Mouse (Mus musculus) cerebellum, adult 2 months (tissue): ENCODE measurements around the gene Pxdc1. TPM values are rescaled to one million over a fixed set of nuclear protein-coding genes. Genes with fewer than 3 reads are reported as not detected.

ENCODE experiments used
- DNase-seq, 2 experiments: peaks; one replicate each; pipeline ENCODE4 v3.0.0; 2021
- H3K27ac ChIP-seq: fragments of 200-500 bp; 2 replicates; pipeline ENCODE4 v1.5.1; 2012; ENCODE audit warnings: low read length, control low read depth, inconsistent platforms; ENCODE audit not compliant: insufficient read depth
- H3K27me3 ChIP-seq: fragments of 200-500 bp; 2 replicates; pipeline ENCODE4 v1.6.1; 2012; ENCODE audit warnings: inconsistent platforms, mild to moderate bottlenecking, low read length, moderate library complexity; ENCODE audit not compliant: control insufficient read depth, insufficient read depth
- H3K4me1 ChIP-seq: fragments of 200-500 bp; 2 replicates; pipeline ENCODE4 v1.6.1; 2011; ENCODE audit warnings: low read length; ENCODE audit not compliant: control insufficient read depth, insufficient read depth
- H3K4me3 ChIP-seq: fragments of 200-500 bp; replicated peaks from 2 replicates; pipeline ENCODE3; 2011; ENCODE audit warnings: mild to moderate bottlenecking, low read depth, low read length, control low read depth; ENCODE audit not compliant: insufficient read depth
- CTCF ChIP-seq: fragments of 200-500 bp; IDR thresholded peaks from 2 replicates; pipeline ENCODE4 v1.5.1; 2011; ENCODE audit warnings: low read depth, mild to moderate bottlenecking, control low read depth, low read length, moderate library complexity, borderline replicate concordance; ENCODE audit not compliant: insufficient read depth
- POLR2A ChIP-seq: fragments of 200-500 bp; IDR thresholded peaks from 2 replicates; pipeline ENCODE4 v1.6.1; 2011; ENCODE audit warnings: low read length, control low read depth, borderline replicate concordance; ENCODE audit not compliant: insufficient read depth
- whole genome bisulfite sequencing: fragments of 180-500 bp; shearing (Covaris S2); methylation state at CpG from one replicate; pipeline ENCODE4 v1.1.7; 2018; 5-methylcytosine and 5-hydroxymethylcytosine counted together
- polyA plus RNA-seq: library from polyadenylated mRNA; depleted of rRNA; stranded (reverse); fragments of >200 nt; gene quantifications from 2 replicates; pipeline ENCODE4 v1.2.3, GENCODE M21; 2012; rRNA removed

Gene Pxdc1
- 5.1 and 5.7 TPM in 2 replicates for polyA plus RNA-seq

DNA sequence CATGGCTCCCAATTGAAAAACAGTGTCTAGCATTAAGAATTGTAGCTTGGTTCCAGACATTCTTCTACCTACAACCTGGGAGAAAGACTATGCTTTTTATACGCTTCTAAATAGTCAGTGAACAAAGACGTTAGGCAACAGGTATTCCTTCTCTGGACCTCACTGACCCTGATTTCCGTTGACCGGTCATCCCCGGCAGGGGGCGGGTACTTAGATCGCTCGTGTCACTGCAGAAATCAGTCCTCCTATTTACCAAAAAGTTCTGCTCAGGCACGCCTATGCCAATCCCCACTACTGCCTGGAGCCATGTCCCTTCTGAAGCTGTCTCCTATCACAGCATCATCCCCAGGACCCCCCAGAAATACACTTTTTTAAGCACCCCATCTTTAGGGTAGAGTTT, at the start of gene Pxdc1:
Gene Pxdc1 (minus strand): TSS at position 96 of the 400 bp plus-strand sequence.
- Histone ChIP-seq H3K4me3 (peak within 1 kb of the TSS; percentile 21), H3K27ac (no peak within 1 kb of the TSS), H3K4me1 (no peaks in the 10 kb centered on the region; the same call in 1 of the 2 replicates), H3K27me3 (peaks cover 6% of the 10 kb centered on the region; the same call in 1 of the 2 replicates)
- 20% methylated on average over 9 of the region's 9 CpGs for WGBS
- DNase-seq: no peak
- no peak for TF ChIP-seq POLR2A
- TF ChIP-seq CTCF: no peak

DNA sequence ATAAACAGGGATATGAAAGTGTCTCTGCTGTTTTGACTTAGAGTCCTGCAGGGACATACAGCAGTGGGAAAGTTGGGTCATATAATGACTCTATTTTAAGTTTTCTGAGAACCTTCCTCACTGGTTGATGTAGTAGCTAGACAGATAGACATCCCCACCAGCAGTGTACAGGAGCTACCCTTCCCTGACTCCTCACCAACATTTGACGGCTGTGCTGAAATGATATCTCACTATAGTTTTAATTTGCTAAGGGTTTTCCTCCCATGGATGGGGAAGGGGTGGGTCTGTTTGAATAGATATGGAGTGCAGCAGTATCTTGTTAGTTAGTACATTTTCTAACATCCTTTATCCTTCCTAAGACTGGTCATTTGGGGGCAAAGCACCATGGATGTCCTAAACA, 47.3 kb upstream of the Pxdc1 start:
- no peak overlapping the region for H3K27ac ChIP-seq
- no peaks in the 10 kb centered on the region for H3K4me1 ChIP-seq
- H3K27me3 ChIP-seq: no peaks in the 10 kb centered on the region
- no peak overlapping the region for H3K4me3 ChIP-seq
- no peak for DNase-seq
- WGBS: 95% methylated on average over 1 of the region's 1 CpGs
- TF ChIP-seq POLR2A (no peak), CTCF (no peak)

GRCm38 (mm10) chr13:34700091-34700490, 46.8 kb upstream of the Pxdc1 start:
- TF ChIP-seq CTCF (no peak), POLR2A (no peak)
- Histone ChIP-seq H3K4me1 (no peaks in the 10 kb centered on the region), H3K27me3 (no peaks in the 10 kb centered on the region), H3K27ac (no peak overlapping the region), H3K4me3 (no peak overlapping the region)
- no peak for DNase-seq
- WGBS: 66% methylated on average over 2 of the region's 2 CpGs

- DNase-seq: no peak
- Histone ChIP-seq H3K4me3 (no peak overlapping the region), H3K27me3 (no peaks in the 10 kb centered on the region), H3K27ac (no peak overlapping the region), H3K4me1 (no peaks in the 10 kb centered on the region)
- no peak for TF ChIP-seq CTCF
- TF ChIP-seq POLR2A: no peak
- 84% methylated on average over 7 of the region's 7 CpGs for WGBS
Observed at GRCm38 (mm10) chr13:34696734-34697332, 43.5 kb upstream of the Pxdc1 start.

DNA sequence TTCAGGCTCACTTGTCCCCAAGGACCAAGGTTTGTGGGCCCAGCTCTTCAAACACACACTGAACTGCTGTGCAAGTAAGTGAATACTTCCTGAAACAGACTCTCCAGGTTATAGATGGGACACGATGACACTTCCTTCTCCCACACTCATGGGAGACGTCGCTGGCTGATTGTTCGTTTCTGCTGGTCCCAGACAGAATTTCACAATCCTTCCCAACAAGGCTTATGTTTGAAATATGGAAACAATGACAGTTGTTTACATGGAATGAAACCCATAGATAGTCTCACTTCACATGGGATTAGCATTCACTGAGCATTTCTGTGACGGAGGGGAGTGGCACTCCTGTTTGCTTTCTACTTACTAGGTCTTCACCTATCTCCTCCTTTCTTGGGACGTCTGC, 39.8 kb upstream of the Pxdc1 start:
- DNase-seq: no peak
- H3K27ac ChIP-seq: no peak overlapping the region
- no peaks in the 10 kb centered on the region for H3K4me1 ChIP-seq
- H3K4me3 ChIP-seq: no peak overlapping the region
- TF ChIP-seq POLR2A (no peak), CTCF (no peak)
- no peaks in the 10 kb centered on the region for H3K27me3 ChIP-seq
- WGBS: 87% methylated on average over 6 of the region's 6 CpGs

DNA sequence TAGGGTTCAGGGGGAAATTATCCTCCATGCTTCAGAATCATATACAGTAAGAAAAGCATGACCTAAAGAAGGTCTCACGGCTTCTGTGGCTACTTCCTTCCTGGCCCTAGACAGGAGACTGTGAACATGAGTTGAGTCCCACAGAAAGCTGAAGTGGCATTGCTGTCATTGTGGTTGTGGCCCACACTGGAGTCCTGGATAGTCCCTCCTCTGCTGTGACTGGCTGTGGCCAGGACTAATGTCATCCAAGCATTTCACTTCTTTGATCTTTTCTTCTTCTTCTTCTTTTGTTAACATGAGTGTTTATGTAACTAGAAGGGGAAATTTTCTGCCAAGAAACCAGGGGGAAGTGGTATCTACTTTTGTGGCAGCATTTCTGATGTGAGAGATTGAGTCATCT, 37.8 kb upstream of the Pxdc1 start:
- Histone ChIP-seq H3K4me1 (no peaks in the 10 kb centered on the region), H3K4me3 (no peak overlapping the region), H3K27ac (no peak overlapping the region), H3K27me3 (no peaks in the 10 kb centered on the region)
- DNase-seq: no peak
- TF ChIP-seq CTCF (no peak), POLR2A (no peak)
- 69% methylated on average over 1 of the region's 1 CpGs for WGBS

DNA sequence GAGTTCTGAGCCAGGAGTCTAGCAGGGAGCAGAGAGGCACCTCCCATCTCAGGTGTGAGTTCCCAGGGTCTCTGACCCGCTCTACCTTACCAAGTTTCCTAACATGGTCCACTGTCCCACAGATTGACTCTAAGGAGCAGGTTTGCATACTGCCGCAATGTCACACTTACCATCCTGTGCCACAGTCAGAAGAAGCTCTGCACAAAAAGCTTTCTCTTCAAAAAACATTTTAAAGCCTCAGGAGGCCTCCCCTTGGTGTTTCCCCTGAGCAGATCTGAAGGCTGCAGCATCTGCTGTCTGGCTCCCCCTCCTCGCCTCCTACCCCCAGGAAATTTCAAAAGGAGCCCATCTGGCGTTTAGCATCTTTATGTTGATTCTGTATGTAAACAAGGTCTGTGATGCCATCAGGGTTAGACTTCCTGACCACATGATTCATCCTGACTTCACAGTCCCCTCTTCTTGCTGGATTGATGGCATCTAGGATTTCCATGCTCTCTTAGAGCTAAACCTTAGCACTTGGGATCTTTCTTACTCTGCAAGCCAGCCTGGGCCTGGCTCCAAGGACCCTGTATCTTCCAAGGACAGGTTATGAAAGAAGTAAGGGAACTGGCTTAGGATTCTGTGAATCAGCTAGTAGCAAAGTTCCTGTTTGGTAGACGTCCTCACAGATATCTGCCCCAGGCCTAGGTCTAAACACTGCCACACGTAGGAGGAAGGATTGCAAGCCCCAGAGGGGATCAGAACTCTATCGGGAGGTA, 31.9 kb upstream of the Pxdc1 start:
- TF ChIP-seq POLR2A: no peak
- TF ChIP-seq CTCF: no peak
- DNase-seq: no peak
- Histone ChIP-seq H3K27me3 (no peaks in the 10 kb centered on the region), H3K4me1 (no peaks in the 10 kb centered on the region), H3K27ac (no peak overlapping the region), H3K4me3 (no peak overlapping the region)
- WGBS: 74% methylated on average over 7 of the region's 7 CpGs

DNA sequence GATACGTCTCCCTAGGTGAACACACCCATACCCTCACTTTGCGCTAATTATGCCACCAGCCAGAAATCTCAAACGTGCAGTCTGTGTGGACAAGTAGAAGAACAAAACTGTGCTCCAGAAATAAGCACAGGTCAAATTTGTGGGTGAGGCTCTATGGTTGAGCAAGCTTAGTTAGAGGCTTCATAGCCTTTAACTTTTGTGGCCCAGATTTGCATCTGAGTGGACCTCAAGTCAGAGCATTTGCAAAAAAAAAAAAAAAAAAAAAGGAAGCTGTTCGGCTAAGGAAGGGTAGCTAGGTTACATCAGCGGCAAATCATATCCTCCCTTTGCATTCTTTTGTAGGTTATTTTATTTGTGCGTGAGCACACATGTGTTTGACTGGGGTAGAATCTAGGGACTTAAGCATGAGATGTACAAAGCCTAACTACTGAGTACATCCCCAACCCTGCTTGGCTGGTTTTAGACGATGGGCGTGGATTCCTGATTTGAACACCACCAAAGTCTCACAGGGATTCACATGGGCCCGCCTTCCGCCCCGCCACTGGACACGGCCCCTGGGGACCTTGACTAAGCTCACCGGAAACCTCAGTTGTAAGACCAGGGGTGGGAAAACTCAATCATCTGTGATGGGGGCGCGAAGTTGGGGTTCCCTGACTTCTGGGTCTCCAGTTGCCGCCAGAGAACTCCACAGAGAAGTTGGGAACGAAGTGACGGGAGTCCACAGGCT, 30.6 kb upstream of the Pxdc1 start:
- H3K4me3 ChIP-seq: no peak overlapping the region
- WGBS: 94% methylated on average over 18 of the region's 18 CpGs

More for the DNA sequence above, 30.6 kb upstream of the Pxdc1 start:
- H3K27me3 ChIP-seq: no peaks in the 10 kb centered on the region
- no peaks in the 10 kb centered on the region for H3K4me1 ChIP-seq
- no peak for DNase-seq
- no peak overlapping the region for H3K27ac ChIP-seq
- no peak for TF ChIP-seq CTCF
- no peak for TF ChIP-seq POLR2A
